9 mouse cellular contexts compared by ENCODE assay signal in genomic region chr5:142581517-142581916, GRCm38 (mm10). TPM values are rescaled to one million over a fixed set of nuclear protein-coding genes. Genes with fewer than 3 reads are reported as not detected.
A peak's percentile ranks its signal among the peaks of the same experiment; 100 is the strongest.
DNase-seq lines count a peak whose midpoint lies in the region; ATAC-seq lines count a peak whose summit lies in the region.
"Had no signal": no experiment of that assay in that cellular context is flagged by ENCODE, and none has a peak within 500 bp of the region (broad histone marks: within the 10 kb centered on the region; RNA-seq: fewer than 3 reads in every experiment).

No protein-coding gene starts in this region.

- H3K36me3 ChIP-seq in forebrain, embryonic 15.5 days: peaks cover 8% of the 10 kb centered on the region; the same call in 1 of the 2 replicates
- H3K36me3 ChIP-seq in limb, embryonic 12.5 days: no peaks in the 10 kb centered on the region
- peaks cover 6% of the 10 kb centered on the region; the same call in 1 of the 2 replicates for H3K36me3 ChIP-seq in midbrain, embryonic 15.5 days (replicated peaks)
- H3K36me3 ChIP-seq: embryonic facial prominence, embryonic 12.5 days had no signal

- no peaks in the 10 kb centered on the region for H3K9me3 ChIP-seq in forebrain, embryonic 15.5 days
- peaks cover 5% of the 10 kb centered on the region; the same call in 1 of the 2 replicates for H3K9me3 ChIP-seq in limb, embryonic 12.5 days
- H3K9me3 ChIP-seq in midbrain, embryonic 15.5 days: no peaks in the 10 kb centered on the region

- no peak overlapping the region for H3K9ac ChIP-seq in forebrain, embryonic 15.5 days (replicated peaks)
- H3K9ac ChIP-seq in limb, embryonic 12.5 days (replicated peaks): no peak overlapping the region
- no peak overlapping the region for H3K9ac ChIP-seq in midbrain, embryonic 15.5 days
- H3K9ac ChIP-seq: embryonic facial prominence, embryonic 12.5 days had no signal

- peak; percentile 39 to 63 for DNase-seq in heart, postnatal 10 days
- no peak for DNase-seq in heart, postnatal 25 days (ENCODE audit: low spot score)
- peak; percentile 53 for DNase-seq in cerebellum, adult 11 months
- peak; percentile 53 for DNase-seq in kidney, adult 9 months
- DNase-seq in testis, postnatal 10 days (ENCODE audit: low spot score): peak; percentile 75

- H3K4me3 ChIP-seq in forebrain, embryonic 15.5 days: no peak overlapping the region
- no peak overlapping the region for H3K4me3 ChIP-seq in limb, embryonic 12.5 days (replicated peaks)
- H3K4me3 ChIP-seq in midbrain, embryonic 15.5 days: no peak overlapping the region
- H3K4me3 ChIP-seq: embryonic facial prominence, embryonic 12.5 days had no signal

- ATAC-seq in forebrain, embryonic 15.5 days (replicated peaks): peak; percentile 51
- peak; percentile 12; the same call in 1 of the 2 replicates for ATAC-seq in limb, embryonic 12.5 days (ENCODE audit: insufficient number of reproducible peaks, insufficient read depth, low FRiP score, low TSS enrichment, low read depth)
- peak; percentile 41 for ATAC-seq in midbrain, embryonic 15.5 days (replicated peaks)

- intact Hi-C loops in heart, postnatal 10 days (cut with DNase I): loop anchor here (1.0 to 10.0 kb wide), 3 partner anchors 39 to 263 kb away; no protein-coding TSS in a partner anchor
- intact Hi-C loops in heart, postnatal 25 days (cut with DNase I): loop anchor here (2.0 kb wide), 1 partner anchor 137 kb away; no protein-coding TSS in a partner anchor

- H3K4me2 ChIP-seq in forebrain, embryonic 15.5 days (replicated peaks): no peak overlapping the region
- H3K4me2 ChIP-seq in limb, embryonic 12.5 days: no peak overlapping the region
- no peak overlapping the region for H3K4me2 ChIP-seq in midbrain, embryonic 15.5 days
- H3K4me2 ChIP-seq: embryonic facial prominence, embryonic 12.5 days had no signal

- H3K27me3 ChIP-seq in forebrain, embryonic 15.5 days: no peaks in the 10 kb centered on the region
- 0 out of 2 replicates have a peak, but pooled peaks cover 2% of the 10 kb centered on the region for H3K27me3 ChIP-seq in limb, embryonic 12.5 days
- H3K27me3 ChIP-seq in midbrain, embryonic 15.5 days (replicated peaks): no peaks in the 10 kb centered on the region

- H3K27ac ChIP-seq in forebrain, embryonic 15.5 days (replicated peaks): peak overlapping the region; percentile 1; the same call in 1 of the 2 replicates
- H3K27ac ChIP-seq in limb, embryonic 12.5 days: no peak overlapping the region
- no peak overlapping the region for H3K27ac ChIP-seq in midbrain, embryonic 15.5 days
- H3K27ac ChIP-seq: embryonic facial prominence, embryonic 12.5 days had no signal

- 15% methylated on average over 5 of the region's 5 CpGs for WGBS in forebrain, embryonic 15.5 days
- WGBS in limb, embryonic 12.5 days: 18% methylated on average over 5 of the region's 5 CpGs
- WGBS in midbrain, embryonic 15.5 days: 12% methylated on average over 5 of the region's 5 CpGs

- H3K4me1 ChIP-seq in forebrain, embryonic 15.5 days: peaks cover 22% of the 10 kb centered on the region
- 0 out of 2 replicates have a peak, but pooled peaks cover 5% of the 10 kb centered on the region for H3K4me1 ChIP-seq in limb, embryonic 12.5 days (replicated peaks)
- H3K4me1 ChIP-seq in midbrain, embryonic 15.5 days: peaks cover 15% of the 10 kb centered on the region

RNA-seq across cellular contexts. Expression of gene Mmd2, which starts 27.1 kb away (rescaled TPM):
- total RNA-seq in heart, postnatal 10 days (2021): 1 to 10 TPM in 1 of 2 experiments, under 1 TPM in 1; 0.82 to 3.3 TPM
- total RNA-seq in heart, postnatal 25 days (2021): under 1 TPM; 0.11 to 0.21 TPM
- 76.8 and 79.9 TPM in 2 replicates for polyA plus RNA-seq in forebrain, embryonic 15.5 days (2015; fragmentation: Nextera tagmentation; extraction: Ambion mirVana)
- polyA plus RNA-seq in limb, embryonic 12.5 days (2016; fragmentation: Nextera tagmentation; extraction: Ambion mirVana): 1.2 and 1.3 TPM in 2 replicates
- polyA plus RNA-seq in midbrain, embryonic 15.5 days (2015; fragmentation: Nextera tagmentation; extraction: Ambion mirVana): 40.9 and 47.5 TPM in 2 replicates

RNA-seq across cellular contexts. Expression of gene Radil, which starts 30.6 kb away (rescaled TPM):
- 1 to 10 TPM; 2.8 to 3.4 TPM for total RNA-seq in heart, postnatal 10 days (2021)
- total RNA-seq in heart, postnatal 25 days (2021): 1 to 10 TPM; 2.0 to 2.4 TPM
- polyA plus RNA-seq in forebrain, embryonic 15.5 days (2015; fragmentation: Nextera tagmentation; extraction: Ambion mirVana): 11.0 and 14.4 TPM in 2 replicates
- polyA plus RNA-seq in limb, embryonic 12.5 days (2016; fragmentation: Nextera tagmentation; extraction: Ambion mirVana): 2.8 and 4.4 TPM in 2 replicates
- polyA plus RNA-seq in midbrain, embryonic 15.5 days (2015; fragmentation: Nextera tagmentation; extraction: Ambion mirVana): 24.8 and 27.6 TPM in 2 replicates

RNA-seq across cellular contexts. Expression of gene Wipi2, which starts 46.0 kb away (rescaled TPM):
- 10 to 100 TPM; 39.0 to 39.3 TPM for total RNA-seq in heart, postnatal 10 days (2021)
- 10 to 100 TPM; 34.7 to 38.9 TPM for total RNA-seq in heart, postnatal 25 days (2021)
- 48.8 and 51.0 TPM in 2 replicates for polyA plus RNA-seq in forebrain, embryonic 15.5 days (2015; fragmentation: Nextera tagmentation; extraction: Ambion mirVana)
- 68.3 and 69.9 TPM in 2 replicates for polyA plus RNA-seq in limb, embryonic 12.5 days (2016; fragmentation: Nextera tagmentation; extraction: Ambion mirVana)
- 46.7 and 49.7 TPM in 2 replicates for polyA plus RNA-seq in midbrain, embryonic 15.5 days (2015; fragmentation: Nextera tagmentation; extraction: Ambion mirVana)

RNA-seq across cellular contexts. Expression of gene Papolb, which starts 51.6 kb away (rescaled TPM):
- total RNA-seq in heart, postnatal 10 days (2021): under 1 TPM; 0.12 to 0.17 TPM
- under 1 TPM; 0.06 to 0.08 TPM for total RNA-seq in heart, postnatal 25 days (2021)
- 0.08 and 0.15 TPM in 2 replicates for polyA plus RNA-seq in forebrain, embryonic 15.5 days (2015; fragmentation: Nextera tagmentation; extraction: Ambion mirVana)
- polyA plus RNA-seq in limb, embryonic 12.5 days (2016; fragmentation: Nextera tagmentation; extraction: Ambion mirVana): 0.13 and 0.27 TPM in 2 replicates
- 0.26 and 0.29 TPM in 2 replicates for polyA plus RNA-seq in midbrain, embryonic 15.5 days (2015; fragmentation: Nextera tagmentation; extraction: Ambion mirVana)

Comparison
In these comparisons a context has a peak if more than half of its experiments do, and no peak if none do; other contexts are left out.
1. RNA of gene Mmd2, which starts 27.1 kb away (polyA plus RNA-seq): 76.8 to 79.9 TPM in forebrain, embryonic 15.5 days and 40.9 to 47.5 TPM in midbrain, embryonic 15.5 days; 1.2 to 1.3 TPM in limb, embryonic 12.5 days; every median in the first group is over 10 times any median in the second.
2. Peak in every context shown above with its lines, with median percentiles within 50 percentile points of each other: ATAC-seq.